Mouse (Mus musculus) lung, adult 2 months (tissue): ENCODE data around the gene Cldnd2. TPM values are rescaled to one million over a fixed set of nuclear protein-coding genes. Genes with fewer than 3 reads are reported as not detected.

Experiments
- DNase-seq: peaks from one replicate; pipeline ENCODE4 v3.0.0; 2022
- H3K4me1 ChIP-seq: fragments of 200-500 bp; 2 replicates; pipeline ENCODE4 v1.6.1; 2011; ENCODE audit warnings: low read length; ENCODE audit not compliant: control insufficient read depth, insufficient read depth
- H3K4me3 ChIP-seq: fragments of 200-500 bp; replicated peaks from 2 replicates; pipeline ENCODE3; 2011; ENCODE audit warnings: low read depth, mild to moderate bottlenecking, control low read depth, low read length; ENCODE audit errors: extremely low read depth
- CTCF ChIP-seq: fragments of 200-500 bp; IDR thresholded peaks from 2 replicates; pipeline ENCODE4 v1.5.1; 2011; ENCODE audit warnings: mild to moderate bottlenecking, low read length, control low read depth; ENCODE audit not compliant: insufficient read depth
- POLR2A ChIP-seq: fragments of 200-500 bp; IDR thresholded peaks from 2 replicates; pipeline ENCODE4 v1.6.1; 2011; ENCODE audit warnings: low read depth, mild to moderate bottlenecking, control low read depth, low read length, borderline replicate concordance; ENCODE audit errors: extremely low read depth
- WGBS: fragments of 180-500 bp; shearing (Covaris S2); methylation state at CpG from one replicate; pipeline ENCODE4 v1.1.7; 2018; 5-methylcytosine and 5-hydroxymethylcytosine counted together
- polyA plus RNA-seq: library from polyadenylated mRNA; depleted of rRNA; stranded (reverse); fragments of >200 nt; gene quantifications from 2 replicates; pipeline ENCODE4 v1.2.3, GENCODE M21; 2012; rRNA removed

Gene Cldnd2
- polyA plus RNA-seq, 1 experiment, result not detected

DNA sequence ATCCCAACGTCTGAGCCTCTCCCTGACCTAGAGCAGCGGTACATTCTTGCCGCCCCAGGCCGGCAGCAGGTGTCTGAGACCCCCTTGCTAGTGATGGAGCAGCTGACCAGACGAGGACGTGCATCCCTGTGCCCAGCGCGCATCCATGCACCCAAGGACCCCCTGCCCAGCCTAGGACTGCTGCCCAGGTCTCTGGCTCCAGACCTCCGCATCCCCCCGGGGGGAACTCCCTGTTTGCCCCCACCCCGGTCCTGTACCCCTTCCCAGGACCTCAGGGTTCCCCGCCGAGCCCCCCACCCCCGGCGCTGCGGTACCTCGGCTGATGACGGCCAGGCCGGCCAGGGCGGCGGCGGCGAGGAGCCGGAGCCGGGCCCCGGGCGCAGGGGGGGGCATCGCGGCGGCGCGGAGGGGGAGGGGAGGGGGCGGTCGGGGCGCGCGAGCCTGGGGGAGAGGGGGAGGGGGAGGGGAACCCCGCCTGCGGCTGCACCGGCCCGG is 49.1 kb downstream of the Cldnd2 start, which contains the start of gene Iglon5:
Gene Iglon5 (minus strand): TSS at position 445 of the 495 bp plus-strand sequence.
- WGBS, result 3% methylated on average over 19 of the region's 41 CpGs
- TF ChIP-seq POLR2A (no peak), CTCF (no peak)
- no peak within 1 kb of the TSS for H3K4me3 ChIP-seq
- no peaks in the 10 kb centered on the region for H3K4me1 ChIP-seq
- no peak for DNase-seq

DNA sequence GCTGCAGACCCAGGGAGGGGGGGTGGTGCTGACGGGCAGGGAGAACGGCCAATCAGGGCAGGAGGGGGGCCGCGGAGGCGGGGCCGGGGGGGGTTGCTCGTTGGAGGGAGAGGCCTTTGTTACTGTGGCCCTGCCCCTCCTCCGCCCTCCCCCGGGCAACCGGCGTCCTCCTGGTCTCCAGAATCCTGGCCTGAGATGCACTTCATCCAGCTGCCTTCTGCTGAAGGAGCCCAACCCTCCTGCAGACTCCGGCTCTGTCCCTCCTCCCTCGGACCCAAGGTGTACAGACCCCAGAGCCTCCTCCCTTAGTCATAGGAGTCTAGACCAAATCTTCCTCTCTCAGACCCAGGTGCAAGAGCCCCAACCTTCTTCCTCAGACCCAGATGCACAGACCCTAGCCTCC is 49.6 kb downstream of the Cldnd2 start:
- no peak overlapping the region for H3K4me3 ChIP-seq
- no peak for DNase-seq
- TF ChIP-seq CTCF (no peak), POLR2A (no peak)
- WGBS, result 0% methylated on average over 12 of the region's 13 CpGs
- H3K4me1 ChIP-seq, result no peaks in the 10 kb centered on the region

DNA sequence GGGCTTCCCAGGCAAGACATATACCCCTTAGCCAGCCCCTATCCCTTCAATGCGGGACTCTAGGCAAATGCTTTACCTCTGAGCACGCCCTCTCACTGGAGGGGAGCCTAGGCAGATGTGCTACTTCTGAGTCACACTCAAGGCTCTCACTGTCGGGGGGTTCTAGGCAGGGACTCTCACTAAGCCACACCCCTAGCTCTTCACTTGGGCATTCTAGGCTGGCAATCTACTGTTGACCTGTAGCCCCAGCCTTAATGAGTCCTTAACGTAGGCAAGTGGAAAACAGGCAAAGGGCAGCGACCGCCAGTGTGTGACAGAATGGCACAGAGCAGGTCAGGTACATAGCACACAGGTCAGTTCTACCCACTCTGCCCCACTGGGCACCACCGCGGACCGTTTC is 50.3 kb downstream of the Cldnd2 start:
- no peaks in the 10 kb centered on the region for H3K4me1 ChIP-seq
- no peak overlapping the region for H3K4me3 ChIP-seq
- TF ChIP-seq POLR2A (no peak), CTCF (no peak)
- no peak for DNase-seq
- 52% methylated on average over 9 of the region's 9 CpGs for WGBS

Other genes starting within 250 kb of the Cldnd2 start
- gene Zfp715, start 127.5 kb upstream of the Cldnd2 start, polyA plus RNA-seq, result 4.9 and 6.9 TPM in 2 replicates
- 14.7 and 19.2 TPM in 2 replicates for gene Siglecf, start 89.4 kb upstream of the Cldnd2 start, polyA plus RNA-seq
- gene Siglecg, start 32.6 kb upstream of the Cldnd2 start, polyA plus RNA-seq, result 17.5 and 18.9 TPM in 2 replicates
- gene Lim2, start 13.1 kb upstream of the Cldnd2 start, polyA plus RNA-seq, result 0.05 TPM in 1 of 2 replicates, not detected in the other
- gene Nkg7, start 3.7 kb upstream of the Cldnd2 start, polyA plus RNA-seq, result 17.3 and 19.7 TPM in 2 replicates
- 71.4 and 105 TPM in 2 replicates for gene Etfb, start 3.3 kb downstream of the Cldnd2 start, polyA plus RNA-seq
- gene Gm45233, start 3.3 kb downstream of the Cldnd2 start, polyA plus RNA-seq, result 1.2 and 1.5 TPM in 2 replicates
- 6.6 and 14.2 TPM in 2 replicates for gene Vsig10l, start 22.4 kb downstream of the Cldnd2 start, polyA plus RNA-seq
- gene Iglon5, start 49.3 kb downstream of the Cldnd2 start, polyA plus RNA-seq, result 0.85 and 1.0 TPM in 2 replicates
- not detected in 2 replicates for gene 4931406B18Rik, start 65.2 kb downstream of the Cldnd2 start, polyA plus RNA-seq
- gene Cd33, start 103.6 kb downstream of the Cldnd2 start, polyA plus RNA-seq, result 11.6 and 15.3 TPM in 2 replicates
- 1.6 and 1.8 TPM in 2 replicates for gene Zfp658, start 121.5 kb downstream of the Cldnd2 start, polyA plus RNA-seq
- 2.0 and 2.5 TPM in 2 replicates for gene Zfp719, start 138.8 kb downstream of the Cldnd2 start, polyA plus RNA-seq
- gene Zfp819, start 166.4 kb downstream of the Cldnd2 start, polyA plus RNA-seq, result 0.09 TPM in 1 of 2 replicates, not detected in the other
- not detected in 2 replicates for gene Ceacam18, start 193.9 kb downstream of the Cldnd2 start, polyA plus RNA-seq
- gene Siglece, start 219.4 kb downstream of the Cldnd2 start, polyA plus RNA-seq, result 4.8 and 7.0 TPM in 2 replicates
- 9.8 and 11.5 TPM in 2 replicates for gene Ctu1, start 231.2 kb downstream of the Cldnd2 start, polyA plus RNA-seq
- 2.2 and 56.2 TPM in 2 replicates for gene Klk14, start 249.6 kb downstream of the Cldnd2 start, polyA plus RNA-seq